Mouse (Mus musculus) left cerebral cortex, adult 8-10 months (tissue): ENCODE data around the gene Slc28a2. TPM values are rescaled to one million over a fixed set of nuclear protein-coding genes. Genes with fewer than 3 reads are reported as not detected.
"Not testable (repeated sequence)": the region's sequence is repeated elsewhere in the genome, so short reads cannot be mapped to it uniquely, and the experiment has no call there.

Experiments used
- DNase-seq, 2 experiments: peaks; one replicate each; pipeline ENCODE4 v3.0.0; 2022; ENCODE audit warnings: low spot score in 2 of 2
- total RNA-seq, 4 experiments: library from RNA; stranded (reverse); gene quantifications; 2 replicates each; pipeline ENCODE4 v1.2.4; 2022

The Slc28a2 gene
- total RNA-seq: under 1 TPM in 3 of 4 experiments, not detected in 1; 0.25 to 0.54 (median 0.30) TPM

DNA sequence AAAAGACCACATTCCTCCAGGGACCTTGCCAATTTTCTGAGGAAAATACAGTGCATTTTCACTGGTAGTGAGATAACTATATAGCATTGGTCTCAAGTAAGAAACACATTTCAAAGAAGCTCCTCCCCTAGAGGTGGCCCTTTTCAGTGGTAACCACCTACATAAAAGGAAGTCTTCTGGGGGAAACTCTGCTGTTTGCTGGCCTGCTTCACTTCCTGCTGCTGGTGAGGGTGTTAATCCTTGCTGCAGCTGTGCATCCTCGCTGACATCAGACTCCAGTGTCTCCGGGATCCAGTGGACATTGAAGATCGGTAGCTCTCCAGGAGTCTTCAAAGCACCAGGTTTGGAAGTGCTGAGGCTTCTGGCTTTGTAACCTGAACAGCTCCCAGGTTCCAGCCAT lies at the start of gene Slc28a2:
Gene Slc28a2, plus strand, starts transcription at position 278 of the 400 bp plus-strand sequence.
- not testable (repeated sequence) for DNase-seq

DNA sequence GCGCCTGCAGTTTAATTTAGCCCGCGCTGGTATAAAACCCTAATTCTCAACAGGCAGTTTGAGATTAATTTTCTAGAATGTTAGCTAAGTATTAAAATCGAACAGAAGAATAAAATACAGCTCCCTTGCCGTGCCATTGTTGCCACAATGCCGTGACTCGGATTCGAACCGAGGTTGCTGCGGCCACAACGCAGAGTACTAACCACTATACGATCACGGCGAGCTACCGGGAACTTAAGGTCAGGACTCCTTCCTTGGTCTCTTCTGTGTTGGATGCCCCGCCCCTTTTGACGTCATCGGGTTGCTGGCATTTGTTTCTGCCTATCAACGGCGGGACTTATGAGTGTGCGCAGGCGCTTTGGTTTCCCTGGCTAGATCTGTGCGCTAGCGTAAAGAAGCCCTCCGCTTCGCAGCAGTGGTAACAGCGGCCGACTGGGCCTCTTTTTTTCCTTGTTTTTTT lies 49.0 kb upstream of the Slc28a2 start:
- peak; percentile 96 to 100 for DNase-seq

DNA sequence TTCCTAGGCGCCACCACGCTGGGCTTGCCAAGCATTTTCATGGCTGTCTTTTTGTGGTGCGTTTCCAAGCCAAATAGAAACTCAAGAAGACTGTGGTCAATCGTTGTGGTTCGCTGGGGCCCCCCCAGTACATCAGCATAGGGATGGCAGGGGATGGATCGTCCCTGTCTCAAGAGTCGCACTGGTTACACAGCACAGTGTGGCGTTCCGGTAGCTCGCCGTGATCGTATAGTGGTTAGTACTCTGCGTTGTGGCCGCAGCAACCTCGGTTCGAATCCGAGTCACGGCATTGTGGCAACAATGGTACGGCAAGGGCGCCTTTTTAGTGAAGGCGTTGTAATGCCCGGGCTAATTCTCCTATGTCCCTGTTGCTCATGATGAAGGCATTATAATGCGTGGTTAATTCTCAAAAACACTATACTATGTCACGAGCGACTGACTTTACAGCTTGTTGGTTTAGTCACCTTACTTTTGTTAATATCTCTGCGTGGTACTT lies 48.5 kb upstream of the Slc28a2 start:
- peak; percentile 74 to 82 for DNase-seq

DNA sequence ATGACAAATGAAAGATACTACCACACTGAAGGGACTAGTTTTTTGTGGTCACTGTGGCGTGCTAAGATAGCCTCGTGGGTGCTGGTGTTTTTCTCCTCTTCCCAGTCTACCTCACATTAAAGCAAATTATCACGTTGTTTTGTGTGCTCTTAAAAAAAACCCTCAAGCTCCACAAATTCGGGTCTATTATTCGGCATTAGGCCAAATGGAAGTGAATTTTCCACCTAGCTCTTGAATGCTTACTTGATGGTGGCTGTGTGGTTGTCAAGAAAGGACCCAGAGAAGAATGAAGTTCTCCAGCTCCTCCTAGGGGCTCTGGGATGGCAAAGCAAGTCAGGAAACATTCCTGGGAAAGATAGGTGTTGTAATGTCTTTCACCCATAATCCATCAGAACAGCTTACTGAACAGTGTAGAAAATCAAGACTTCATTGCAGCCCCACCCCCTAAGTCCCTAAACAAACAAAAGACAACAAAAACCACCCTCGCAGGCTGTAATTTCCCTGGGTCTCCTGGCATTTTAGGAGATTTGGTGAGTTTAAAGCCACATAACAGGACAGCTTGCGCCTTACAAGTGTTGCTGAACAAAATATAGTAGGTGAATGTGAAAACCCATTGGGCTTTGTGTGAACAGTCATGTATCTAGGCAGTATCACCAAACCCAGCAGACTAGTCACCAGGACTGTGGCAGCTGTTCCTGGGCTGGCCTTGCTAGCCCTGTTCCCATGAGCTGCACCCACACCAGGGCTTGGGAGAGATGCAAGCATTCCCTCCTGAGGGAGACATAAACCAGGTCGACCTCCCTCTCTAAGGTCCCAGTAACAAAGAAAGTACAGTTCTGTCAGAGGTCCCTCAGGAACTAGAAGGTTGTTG lies 47.6 kb upstream of the Slc28a2 start:
- DNase-seq: no peak

DNA sequence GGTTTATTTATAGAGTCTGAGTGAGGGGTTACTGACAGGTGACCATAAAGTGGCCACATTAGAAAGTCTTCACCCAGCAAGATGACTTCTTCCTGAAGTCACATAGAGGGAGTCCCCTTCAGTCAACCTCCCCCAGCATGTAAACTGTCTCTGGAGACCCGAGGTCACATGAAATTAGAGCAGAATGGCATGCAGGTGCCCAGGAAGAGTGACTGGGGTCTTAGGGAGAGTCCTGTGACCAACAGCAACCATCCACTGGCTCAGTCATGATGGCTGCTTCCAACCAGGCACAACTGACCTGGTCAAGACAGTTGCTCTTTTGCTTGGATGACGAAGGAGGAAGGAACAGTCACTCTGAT lies 47.0 kb upstream of the Slc28a2 start:
- no peak for DNase-seq

DNA sequence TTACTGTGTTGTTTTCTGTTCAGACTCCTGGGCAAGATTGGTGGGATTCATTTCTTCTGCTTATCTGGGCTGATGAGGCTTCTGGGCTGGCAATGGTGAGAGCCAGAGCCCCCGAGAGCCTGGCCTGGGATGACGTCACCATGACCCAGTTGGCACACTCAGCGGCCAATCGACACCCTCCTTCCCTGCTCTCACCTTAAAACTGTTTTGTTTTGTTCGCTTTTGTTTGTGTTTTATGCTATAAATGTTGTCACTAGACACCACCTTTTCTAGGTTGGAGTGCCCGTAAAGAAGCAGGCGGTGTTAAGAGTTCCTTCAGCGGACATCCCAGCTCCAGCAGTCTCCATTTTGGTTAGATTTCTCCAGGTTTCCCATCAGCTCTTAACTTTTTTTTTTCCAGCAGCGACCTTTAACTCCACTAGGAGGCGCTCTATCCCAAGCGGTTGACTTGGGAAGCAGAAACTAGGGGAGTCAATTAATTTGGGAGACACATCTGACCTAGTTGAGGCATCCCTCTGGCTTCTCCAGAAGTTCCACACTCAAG lies 45.4 kb upstream of the Slc28a2 start:
- DNase-seq: no peak

DNA sequence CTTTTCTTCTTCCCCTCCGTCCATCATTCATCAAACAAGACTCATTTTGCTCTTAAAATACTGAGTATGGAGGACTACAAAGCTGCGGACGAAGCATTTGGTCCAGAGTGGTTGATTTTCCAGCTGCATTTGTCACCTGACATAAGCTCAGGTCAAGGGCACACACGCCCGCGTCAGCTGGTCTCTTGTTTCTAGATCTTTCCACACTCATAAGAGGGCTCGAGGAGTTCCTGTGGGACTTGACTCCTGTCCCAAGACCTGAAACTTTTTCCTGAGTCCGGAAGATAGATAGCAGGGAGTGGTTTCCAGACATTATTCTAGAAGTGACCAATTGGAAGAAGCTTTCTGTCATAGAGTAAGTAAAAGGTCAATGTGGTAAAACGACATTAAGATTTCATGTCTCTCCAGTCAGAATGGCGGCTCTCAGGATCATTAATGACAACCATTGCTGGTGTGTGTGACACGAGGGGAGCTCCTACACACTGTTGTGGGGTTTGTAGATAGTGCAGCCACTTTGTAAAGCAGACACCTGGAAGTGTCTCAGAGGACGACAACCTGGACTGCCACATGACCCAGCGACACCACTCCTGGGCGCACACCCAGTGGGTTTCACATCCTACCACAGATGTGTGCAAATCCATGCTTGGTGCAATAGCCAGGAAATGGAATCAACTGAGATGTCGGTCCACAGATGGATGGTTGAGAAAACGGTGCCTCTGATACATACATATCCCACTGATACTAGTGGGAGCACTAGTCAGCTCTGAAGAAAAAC lies 44.8 kb upstream of the Slc28a2 start:
- DNase-seq: no peak

DNA sequence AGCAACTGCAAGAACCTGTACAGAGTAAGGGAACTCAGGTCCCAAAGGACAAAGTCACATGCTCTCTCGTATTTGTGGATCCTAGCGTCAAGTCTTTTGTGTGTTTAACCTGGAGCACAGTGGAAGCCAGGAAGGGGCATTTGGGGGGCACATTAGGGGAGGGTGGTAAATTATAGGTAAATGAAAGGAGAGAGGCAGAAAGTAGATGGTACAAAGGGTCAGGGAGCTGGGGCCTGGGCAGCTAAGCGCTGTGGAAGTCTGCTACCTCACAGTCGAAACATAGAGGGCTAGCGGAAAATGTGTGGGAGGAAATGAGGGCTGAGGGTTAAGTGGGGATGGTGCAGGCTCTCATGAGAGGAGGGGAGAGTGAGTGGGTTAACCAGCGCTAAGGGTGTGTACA lies 44.2 kb upstream of the Slc28a2 start:
- DNase-seq: no peak

DNA sequence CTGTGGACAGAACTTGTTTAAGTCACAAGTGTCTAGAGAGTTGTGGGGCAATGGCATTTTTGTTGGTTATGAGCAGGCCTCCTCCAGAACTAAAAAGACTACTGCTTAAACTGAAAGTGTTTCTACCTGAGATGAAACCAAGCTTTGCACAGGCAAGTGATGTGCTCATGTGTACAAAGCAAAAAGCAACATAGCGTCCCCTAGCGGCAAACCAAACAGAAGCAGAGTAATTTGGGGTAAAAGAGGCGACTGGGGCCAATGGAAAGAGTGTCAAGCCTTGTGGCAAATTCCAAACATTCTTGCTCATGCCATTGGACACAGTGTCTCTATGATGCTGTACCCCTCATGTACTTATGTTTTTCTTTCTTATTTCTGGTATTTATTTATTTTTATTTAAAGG lies 41.2 kb upstream of the Slc28a2 start:
- DNase-seq: no peak

DNA sequence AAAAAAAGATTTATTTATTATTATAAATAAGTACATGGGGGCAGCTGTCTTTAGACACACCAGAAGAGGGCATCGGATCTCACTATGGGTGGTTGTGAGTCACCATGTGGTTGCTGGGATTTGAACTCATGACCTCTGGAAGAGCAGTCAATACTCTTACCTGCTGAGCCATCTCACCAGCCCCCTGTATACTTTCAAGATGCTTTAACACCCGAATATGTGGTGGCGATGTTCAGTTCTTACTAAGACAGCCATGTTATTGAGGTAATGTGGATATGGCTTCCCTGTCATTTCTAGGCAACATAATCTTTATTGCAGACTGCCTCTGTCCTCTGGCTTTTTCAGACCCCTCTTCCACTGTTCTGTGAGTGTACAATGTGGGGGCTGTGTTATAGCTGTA lies 39.1 kb upstream of the Slc28a2 start:
- not testable (repeated sequence) for DNase-seq

DNA sequence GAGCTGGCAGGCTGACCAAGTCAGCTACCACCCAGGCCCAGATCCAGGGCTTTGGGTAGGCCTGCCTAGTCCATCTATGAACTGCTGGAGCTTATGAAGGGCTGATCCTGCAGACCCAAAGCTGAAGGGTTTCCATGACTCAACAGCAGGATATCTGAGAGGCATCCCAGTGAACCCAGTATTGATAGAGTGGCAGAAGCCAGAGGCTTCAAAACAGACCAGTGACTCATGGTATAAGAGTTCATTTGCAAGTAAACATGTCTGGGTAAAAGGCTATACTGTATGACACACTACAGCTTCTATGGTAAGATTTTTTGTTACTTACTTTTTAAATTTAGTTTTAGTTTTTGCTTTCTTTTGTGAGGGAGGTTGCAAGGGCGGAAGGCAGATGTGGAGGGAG lies 30.1 kb upstream of the Slc28a2 start:
- DNase-seq: no peak

DNA sequence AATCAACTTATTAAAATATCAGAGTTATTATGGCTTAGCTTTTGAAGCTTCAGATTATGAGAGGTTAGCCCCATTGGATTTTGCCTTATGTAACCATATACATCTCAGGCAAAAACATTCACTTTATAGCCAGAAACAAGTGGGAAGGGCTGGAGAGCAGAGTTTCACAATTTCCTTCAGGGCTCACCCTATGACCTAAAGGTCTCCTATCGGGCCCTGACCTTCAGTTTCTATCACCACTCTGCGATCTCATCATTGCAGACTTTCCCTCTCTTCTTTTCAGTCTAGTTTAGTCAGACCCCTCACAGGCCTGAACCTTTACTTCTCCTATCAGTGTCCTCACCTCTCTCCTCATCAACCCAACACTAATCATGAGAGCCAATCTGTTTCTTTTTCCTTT lies 18.7 kb upstream of the Slc28a2 start:
- DNase-seq: no peak

DNA sequence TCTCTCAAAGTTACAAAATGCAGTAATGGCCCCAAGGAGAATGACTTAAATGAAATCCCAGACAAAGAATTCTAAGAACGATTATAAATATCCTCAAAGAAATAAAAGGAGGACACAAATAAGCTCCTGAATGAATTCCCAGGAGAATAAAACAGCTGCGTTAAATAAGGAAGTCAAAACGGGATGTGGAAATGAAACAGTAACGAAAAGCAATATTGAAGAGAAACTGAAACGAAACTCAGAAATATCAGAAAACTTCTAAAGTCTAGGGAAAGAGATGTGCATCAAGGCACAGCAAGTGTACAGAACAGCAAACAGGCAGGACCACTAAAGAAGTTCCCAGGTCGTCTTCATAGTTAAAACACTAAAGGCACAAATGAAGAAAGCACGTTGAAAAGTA lies 17.3 kb upstream of the Slc28a2 start:
- DNase-seq: no peak

DNA sequence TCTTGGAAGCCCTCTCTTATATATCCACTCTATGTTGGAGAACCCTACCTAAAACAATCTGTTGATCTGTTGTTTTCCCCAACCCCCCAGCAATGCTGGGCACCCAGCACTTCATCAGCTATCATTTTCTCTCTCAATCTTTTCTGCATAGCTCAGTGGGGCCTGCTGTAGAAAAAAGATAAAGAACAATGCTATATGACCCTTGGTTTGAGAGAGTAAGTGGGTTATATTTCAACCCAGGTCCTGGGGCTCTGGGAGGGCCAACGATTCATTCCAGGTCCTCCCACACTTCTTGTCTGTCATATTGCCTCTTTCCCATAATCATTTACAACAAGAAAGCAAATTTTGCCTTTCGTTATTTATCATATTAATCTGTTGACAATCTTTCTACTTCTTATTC lies 368 bp downstream of the Slc28a2 start:
- not testable (repeated sequence) for DNase-seq

DNA sequence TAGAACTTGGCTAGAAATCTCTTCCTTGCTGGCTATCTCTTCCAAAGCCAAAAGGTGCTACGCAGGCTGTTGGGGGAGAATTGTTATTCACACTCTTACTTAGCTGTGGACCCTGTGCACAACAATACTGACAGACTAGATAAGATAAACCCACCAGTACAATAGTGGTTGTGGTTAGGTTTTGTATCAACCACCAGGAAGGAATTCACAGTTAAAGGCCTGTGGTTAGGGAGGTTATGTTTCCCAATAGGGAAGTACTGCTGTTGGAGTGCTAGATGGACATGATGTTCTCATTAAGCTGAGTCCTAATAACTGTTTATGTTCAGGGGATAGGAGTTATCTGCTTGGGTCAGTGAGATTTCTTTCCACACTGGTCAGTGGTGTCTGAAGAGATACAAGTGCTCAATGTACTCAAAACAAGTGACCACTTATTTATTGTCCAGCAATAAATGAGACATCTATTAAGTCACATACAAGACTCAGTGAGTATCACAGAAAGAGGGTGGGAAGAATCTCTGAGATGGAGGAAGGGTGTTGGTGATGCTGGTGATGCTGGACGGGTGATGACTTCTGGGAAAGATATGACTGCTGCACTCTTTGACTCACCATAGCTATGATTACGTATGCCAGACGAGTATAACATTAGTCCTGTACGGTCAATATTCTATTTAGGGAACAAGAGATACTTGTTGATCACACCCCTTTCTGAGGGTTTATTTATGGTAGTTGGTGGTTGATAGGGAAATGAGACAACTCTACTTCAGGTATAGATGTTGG lies 12.6 kb downstream of the Slc28a2 start:
- DNase-seq: not testable (repeated sequence)

DNA sequence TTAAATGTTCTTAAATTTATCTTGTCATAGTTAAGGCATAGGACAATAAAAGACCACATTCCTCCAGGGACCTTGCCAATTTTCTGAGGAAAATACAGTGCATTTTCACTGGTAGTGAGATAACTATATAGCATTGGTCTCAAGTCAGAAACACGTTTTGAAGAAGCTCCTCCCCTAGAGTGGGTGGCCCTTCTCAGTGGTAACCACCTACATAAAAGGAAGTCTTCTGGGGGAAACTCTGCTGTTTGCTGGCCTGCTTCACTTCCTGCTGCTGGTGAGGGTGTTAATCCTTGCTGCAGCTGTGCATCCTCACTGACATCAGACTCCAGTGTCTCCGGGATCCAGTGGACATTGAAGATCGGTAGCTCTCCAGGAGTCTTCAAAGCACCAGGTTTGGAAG lies 14.2 kb downstream of the Slc28a2 start:
- DNase-seq: not testable (repeated sequence)

DNA sequence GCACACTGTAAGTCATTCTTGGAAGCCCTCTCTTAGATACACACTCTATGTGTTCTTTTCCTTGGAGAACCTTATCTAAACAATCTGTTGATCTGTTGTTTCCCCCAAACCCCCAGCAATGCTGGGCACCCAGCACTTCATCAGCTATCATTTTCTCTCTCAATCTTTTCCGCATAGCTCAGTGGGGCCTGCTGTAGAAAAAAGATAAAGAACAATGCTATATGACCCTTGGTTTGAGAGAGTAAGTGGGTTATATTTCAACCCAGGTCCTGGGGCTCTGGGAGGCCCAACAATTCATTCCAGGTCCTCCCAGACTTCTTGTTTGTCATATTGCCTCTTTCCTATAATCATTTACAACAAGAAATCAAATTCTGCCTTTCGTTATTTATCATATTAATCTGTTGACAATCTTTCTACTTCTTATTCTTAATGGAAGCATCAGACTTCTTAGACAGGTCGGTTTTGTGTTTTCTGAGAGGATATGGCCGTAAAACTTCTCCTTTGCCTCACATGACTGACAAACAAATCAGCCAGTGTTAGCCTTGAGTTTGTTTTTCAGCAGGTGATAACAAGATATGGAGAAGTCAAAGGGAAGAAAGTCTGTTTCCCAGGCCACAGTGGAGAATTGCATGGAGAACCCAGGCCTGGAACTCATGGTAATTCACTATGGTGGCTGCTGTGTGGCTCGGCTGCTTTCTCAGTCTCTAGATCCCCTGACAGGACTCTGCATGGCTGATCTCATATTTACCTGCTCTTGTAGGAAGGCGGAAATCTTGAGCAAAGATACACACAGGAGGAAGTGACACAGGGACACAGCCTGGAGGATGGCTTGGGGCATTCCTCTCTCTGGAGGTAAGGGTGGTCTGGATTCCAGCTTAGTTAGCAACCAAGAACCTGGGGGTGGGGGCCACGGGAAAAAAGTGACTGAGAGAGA lies 15.0 kb downstream of the Slc28a2 start:
- no peak for DNase-seq

DNA sequence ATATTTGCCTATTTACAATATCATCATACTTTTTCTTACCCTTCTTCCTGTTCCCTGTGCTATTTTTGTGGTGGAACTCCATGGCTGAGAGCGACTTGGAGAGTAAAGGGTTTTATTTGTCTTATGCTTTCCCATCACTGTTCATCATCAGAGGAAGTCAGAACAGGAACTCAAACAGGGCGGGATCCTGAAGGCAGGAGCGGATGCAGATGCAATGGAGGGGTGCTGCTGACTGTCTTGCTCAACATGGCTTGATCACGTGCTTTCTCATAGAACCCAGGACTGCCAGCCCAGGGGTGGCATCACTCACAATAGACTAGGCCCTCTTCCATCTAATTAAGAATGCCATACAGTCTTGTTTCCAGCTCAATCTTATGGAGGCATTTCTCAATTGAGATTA lies 24.1 kb downstream of the Slc28a2 start:
- no peak for DNase-seq

DNA sequence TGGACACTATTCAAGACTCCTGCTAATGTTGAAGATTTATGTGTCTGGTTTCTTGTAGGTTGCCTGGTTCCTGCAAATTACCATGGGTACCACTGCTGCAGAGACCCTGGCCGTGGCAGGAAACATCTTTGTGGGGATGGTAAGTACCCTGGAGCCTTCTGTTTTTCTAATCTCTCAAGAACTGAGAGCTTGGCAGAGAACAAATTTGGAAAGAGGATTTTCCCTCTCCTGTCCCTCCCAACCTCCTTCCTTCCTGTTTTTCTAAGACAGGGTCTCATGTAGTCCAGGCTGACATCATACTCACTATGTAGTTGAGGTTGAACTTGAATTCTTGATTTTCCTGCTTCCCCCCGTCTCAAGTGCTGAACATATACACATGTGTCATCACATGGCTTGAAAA lies 26.1 kb downstream of the Slc28a2 start:
- no peak for DNase-seq

DNA sequence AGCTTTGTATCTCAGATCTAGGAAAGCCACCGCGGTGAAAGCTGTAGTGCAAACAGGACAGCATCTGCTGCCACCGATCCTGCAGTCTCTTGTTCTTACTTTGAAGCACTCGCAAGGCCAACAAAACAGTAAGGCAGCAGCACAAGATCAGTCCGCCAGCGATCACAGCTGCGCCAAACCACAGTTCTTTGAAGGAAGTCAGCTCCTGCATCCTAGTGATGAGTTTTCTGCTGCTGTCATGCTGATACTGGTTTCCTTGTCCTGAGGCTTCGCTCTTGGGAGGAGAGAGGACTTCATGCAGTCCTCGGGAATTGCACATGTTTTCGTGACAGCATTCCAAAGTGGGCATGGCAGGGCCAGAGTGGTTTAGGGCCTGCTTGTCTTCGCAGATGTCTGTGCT lies 40.6 kb downstream of the Slc28a2 start:
- DNase-seq: peak in 1 of 2 experiments; percentile 4
